Mouse (Mus musculus) lung, postnatal 10 days (tissue): ENCODE data around the gene Rrp1.
"Not testable (repeated sequence)": the region's sequence is repeated elsewhere in the genome, so short reads cannot be mapped to it uniquely, and the experiment has no call there.

Experiments used
- DNase-seq: peaks from one replicate; pipeline ENCODE4 v3.0.0; 2021

The Rrp1 gene

GRCm38 (mm10) chr10:78372681-78373668, 39.9 kb downstream of the Rrp1 start:
- no peak for DNase-seq

- DNase-seq: peak; percentile 41
Measured at GRCm38 (mm10) chr10:78371746-78372145, 41.1 kb downstream of the Rrp1 start.

DNA sequence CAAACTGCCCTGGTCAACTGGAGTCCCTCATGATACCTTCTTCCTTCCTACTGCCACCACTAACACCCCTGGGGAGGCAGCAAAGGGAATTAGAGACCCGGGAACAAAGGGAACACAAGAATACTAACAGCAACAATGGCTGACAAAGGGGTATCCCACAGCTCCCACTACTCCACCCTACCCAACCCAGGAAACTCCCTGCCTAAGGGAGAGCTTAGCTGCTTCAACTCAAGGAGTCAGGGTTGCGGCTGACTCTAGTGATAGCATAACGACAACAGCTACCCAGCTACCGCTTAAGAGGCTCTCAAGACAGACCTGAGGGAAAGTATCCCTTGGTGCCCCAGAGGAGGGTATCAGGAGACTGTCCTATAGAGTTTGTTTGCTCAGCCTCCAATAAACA, 45.3 kb downstream of the Rrp1 start:
- DNase-seq: no peak

DNA sequence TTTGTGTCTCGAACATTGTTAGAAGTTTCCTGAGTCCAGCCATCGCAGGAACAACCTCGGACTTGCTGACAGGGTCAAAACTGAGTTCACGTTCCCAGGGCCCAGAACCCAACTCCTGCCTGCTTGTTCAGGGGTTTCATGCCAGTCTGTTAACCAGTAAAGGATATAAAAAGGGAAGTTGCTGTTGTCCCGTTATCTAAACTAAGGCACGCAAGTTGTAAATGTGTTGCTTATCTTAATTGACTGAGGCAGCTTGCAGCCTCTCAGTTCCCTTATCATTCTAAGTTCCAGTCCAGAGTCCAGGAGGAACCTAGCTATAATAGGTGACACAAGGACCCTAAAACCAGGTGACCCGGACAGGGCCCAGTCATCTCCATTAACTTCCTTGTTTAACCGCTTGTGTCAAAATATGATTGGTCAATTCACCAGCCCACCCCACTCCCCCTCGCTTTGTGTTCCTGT, 46.0 kb downstream of the Rrp1 start:
- DNase-seq: no peak

- peak; percentile 35 for DNase-seq
Measured at GRCm38 (mm10) chr10:78366195-78366834, 46.5 kb downstream of the Rrp1 start.

DNA sequence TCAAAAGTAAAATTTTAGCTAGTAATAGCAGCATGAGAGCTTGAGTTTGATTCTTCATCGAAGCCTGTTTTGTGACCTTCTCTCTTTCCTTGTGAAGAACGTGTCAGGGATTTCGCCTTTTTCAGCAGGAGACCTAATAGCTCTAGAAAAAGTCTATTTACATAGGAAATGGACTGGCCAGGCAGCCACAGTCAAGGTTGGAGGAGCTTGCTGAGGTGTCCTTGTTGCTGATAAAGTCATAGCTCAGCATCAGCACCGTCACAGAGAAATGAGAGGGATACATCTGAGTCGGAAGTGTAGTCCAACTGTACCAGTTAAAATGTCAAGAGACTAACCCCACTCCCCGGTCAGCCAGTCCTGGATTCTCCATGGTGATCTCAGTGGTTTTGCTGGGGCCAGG, 47.3 kb downstream of the Rrp1 start:
- DNase-seq: no peak

- DNase-seq: peak; percentile 32
Measured at GRCm38 (mm10) chr10:78364106-78364505, 48.7 kb downstream of the Rrp1 start.

- no peak for DNase-seq
Measured at GRCm38 (mm10) chr10:78363366-78363765, 49.5 kb downstream of the Rrp1 start.

- DNase-seq: no peak
Measured at GRCm38 (mm10) chr10:78361951-78362350, 50.9 kb downstream of the Rrp1 start.

DNA sequence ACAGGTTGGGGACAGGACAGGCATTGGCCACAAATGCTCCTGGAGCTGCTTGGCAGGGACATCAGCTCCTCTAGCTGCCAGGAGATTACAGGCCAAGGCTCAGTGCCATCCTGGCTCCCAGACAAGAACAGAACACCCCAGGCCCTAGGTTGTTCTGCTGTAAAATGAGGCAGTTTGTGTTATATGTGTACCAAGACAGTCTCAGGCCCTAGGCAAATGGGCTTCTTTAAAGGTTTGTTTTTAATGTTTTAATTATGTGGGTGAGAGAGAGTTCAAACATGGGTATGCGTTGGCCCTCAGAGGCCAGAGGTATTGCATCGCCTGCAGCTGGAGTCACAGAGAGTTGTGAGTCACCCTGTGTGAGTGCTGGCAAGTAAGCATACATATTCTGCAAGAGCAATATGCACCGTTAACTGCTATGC, 52.5 kb downstream of the Rrp1 start:
- no peak for DNase-seq

DNA sequence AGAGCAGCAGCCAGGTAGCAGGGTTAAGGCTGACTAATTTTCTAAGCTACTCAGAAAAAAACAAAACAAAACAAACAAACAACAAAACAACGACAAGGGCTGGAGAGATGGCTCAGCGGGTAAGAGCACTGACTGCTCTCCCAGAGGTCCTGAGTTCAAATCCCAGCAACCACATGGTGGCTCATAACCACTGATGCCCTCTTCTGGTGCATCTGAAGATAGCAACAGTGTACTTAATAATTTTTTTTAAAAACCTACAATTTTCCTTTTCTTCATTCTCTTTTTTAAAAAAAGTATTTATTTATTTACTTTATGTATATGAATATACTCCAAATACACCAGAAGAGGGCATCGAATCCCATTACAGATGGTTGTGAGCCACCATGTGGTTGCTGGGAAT, 53.8 kb downstream of the Rrp1 start:
- DNase-seq: not testable (repeated sequence)

- no peak for DNase-seq
Measured at GRCm38 (mm10) chr10:78358266-78358665, 54.6 kb downstream of the Rrp1 start.

GRCm38 (mm10) chr10:78357742-78358141, 55.1 kb downstream of the Rrp1 start:
- DNase-seq: no peak

GRCm38 (mm10) chr10:78355931-78356593, 56.8 kb downstream of the Rrp1 start:
- DNase-seq: no peak

DNA sequence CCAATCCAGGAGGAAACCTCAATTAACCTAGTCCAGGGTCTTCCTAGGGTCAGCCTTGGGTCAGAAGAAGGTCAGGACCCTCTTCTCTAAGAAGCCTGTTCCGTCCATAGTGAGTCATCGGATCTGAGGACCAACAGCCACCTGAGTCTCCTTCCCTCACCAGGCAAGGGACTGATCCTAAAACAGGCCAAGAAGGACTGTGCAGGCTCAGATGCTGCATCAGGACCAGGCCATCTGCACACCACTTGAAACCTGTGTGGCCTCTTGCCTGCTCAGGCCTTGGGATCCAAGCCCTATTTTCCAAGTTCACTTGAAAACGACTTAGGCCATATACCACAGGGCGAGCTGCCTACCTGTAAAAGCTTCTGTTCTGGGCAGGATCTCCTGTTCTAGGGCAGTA, 59.6 kb downstream of the Rrp1 start:
- no peak for DNase-seq

- no peak for DNase-seq
Measured at GRCm38 (mm10) chr10:78352666-78353030, 60.2 kb downstream of the Rrp1 start.

GRCm38 (mm10) chr10:78351887-78352665, 60.8 kb downstream of the Rrp1 start, which contains the start of gene Agpat3:
Agpat3 (minus strand) TSS chr10:78352489.
- DNase-seq: peak; percentile 76

GRCm38 (mm10) chr10:78351564-78351886, 61.3 kb downstream of the Rrp1 start:
- DNase-seq: no peak

GRCm38 (mm10) chr10:78350796-78351556, 61.9 kb downstream of the Rrp1 start:
- peak; percentile 42 for DNase-seq
